Mouse (Mus musculus): ENCODE results near the gene Sipa1l1. TPM values are rescaled to one million over a fixed set of nuclear protein-coding genes. Genes with fewer than 3 reads are reported as not detected.
A peak's percentile ranks its signal among the peaks of the same experiment; 100 is the strongest.

The Sipa1l1 gene
- polyA plus RNA-seq, 1 experiment from 2014 or later: 10.9 TPM

DNA sequence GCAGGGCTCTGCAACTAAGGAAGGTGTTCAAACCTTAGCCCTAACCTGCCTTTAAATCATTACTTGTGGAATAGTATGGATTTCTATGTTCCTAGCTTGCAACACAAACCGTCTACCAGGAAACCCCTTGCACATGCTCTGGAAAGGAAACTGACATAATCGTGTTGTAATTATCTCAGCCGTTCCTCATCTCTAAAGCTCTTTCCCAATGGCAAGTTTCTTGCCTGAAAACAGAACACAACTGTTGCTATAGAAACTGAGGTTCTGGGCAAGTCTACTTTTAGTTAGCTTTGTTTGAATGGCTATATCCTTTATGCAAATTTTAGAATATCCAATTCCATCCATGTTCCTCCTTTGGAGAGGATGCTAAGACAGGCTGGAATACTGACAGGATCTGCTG lies 217.9 kb downstream of the Sipa1l1 start:
- Histone ChIP-seq H3K27ac (replicated peaks) (no peak overlapping the region), H3K36me3 (0 out of 2 replicates have a peak, but pooled peaks cover 2% of the 10 kb centered on the region), H3K4me1 (no peaks in the 10 kb centered on the region), H3K4me2 (no peak overlapping the region), H3K27me3 (replicated peaks) (no peaks in the 10 kb centered on the region), H3K9me3 (replicated peaks) (no peaks in the 10 kb centered on the region), H3K4me3 (replicated peaks) (no peak overlapping the region), H3K9ac (replicated peaks) (no peak overlapping the region)
- no peak for ATAC-seq (ENCODE audit: low FRiP score)
- 86% methylated on average over 3 of the region's 3 CpGs for WGBS

DNA sequence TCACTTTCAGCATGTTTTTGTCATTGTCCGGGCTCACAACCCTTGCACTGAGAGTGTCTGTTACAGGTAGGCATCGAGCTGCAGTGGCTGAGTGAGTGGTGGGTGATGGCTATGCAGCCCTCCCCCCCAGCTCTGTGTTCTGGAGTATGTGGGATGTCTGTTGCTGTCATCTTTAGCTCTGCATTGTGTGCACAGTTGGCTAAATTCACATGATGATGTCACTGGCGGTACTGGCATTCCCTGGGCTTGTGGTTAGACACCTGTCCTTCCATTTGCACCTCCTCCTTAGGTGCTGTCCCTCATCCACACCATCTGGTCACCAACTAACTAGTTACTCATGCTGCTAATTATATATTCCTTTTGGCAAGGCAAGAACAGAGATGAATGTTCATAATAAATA lies 218.5 kb downstream of the Sipa1l1 start:
- Histone ChIP-seq H3K4me2 (no peak overlapping the region), H3K4me3 (replicated peaks) (no peak overlapping the region), H3K4me1 (no peaks in the 10 kb centered on the region), H3K27ac (replicated peaks) (no peak overlapping the region), H3K9me3 (replicated peaks) (no peaks in the 10 kb centered on the region), H3K9ac (replicated peaks) (no peak overlapping the region), H3K27me3 (replicated peaks) (no peaks in the 10 kb centered on the region), H3K36me3 (0 out of 2 replicates have a peak, but pooled peaks cover 2% of the 10 kb centered on the region)
- no peak for ATAC-seq (ENCODE audit: low FRiP score)
- 97% methylated on average over 3 of the region's 3 CpGs for WGBS

DNA sequence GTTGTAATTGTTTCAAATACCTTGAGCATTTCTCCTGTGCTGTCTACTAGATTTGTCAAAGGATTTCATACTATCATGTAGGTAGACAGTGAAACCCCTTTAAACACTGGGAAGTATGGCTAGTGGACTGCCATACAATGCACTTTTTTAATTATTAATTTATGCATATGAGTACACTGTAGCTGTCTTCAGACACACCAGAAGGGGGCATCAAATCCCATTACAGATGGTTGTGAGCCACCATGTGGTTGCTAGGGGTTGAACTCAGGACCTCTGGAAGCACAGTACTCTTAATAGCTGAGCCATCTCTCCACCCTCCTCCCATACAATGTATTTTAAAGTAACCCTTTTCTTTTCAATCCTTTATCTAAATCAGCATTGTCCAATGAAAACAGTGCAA lies 219.0 kb downstream of the Sipa1l1 start:
- no peak overlapping the region for H3K27ac ChIP-seq (replicated peaks)
- H3K27me3 ChIP-seq (replicated peaks): no peaks in the 10 kb centered on the region
- no peak for ATAC-seq (ENCODE audit: low FRiP score)
- H3K9me3 ChIP-seq (replicated peaks): no peaks in the 10 kb centered on the region
- no peak overlapping the region for H3K4me3 ChIP-seq (replicated peaks)
- no peaks in the 10 kb centered on the region for H3K4me1 ChIP-seq
- H3K4me2 ChIP-seq: no peak overlapping the region
- no peak overlapping the region for H3K9ac ChIP-seq (replicated peaks)
- 0 out of 2 replicates have a peak, but pooled peaks cover 2% of the 10 kb centered on the region for H3K36me3 ChIP-seq

DNA sequence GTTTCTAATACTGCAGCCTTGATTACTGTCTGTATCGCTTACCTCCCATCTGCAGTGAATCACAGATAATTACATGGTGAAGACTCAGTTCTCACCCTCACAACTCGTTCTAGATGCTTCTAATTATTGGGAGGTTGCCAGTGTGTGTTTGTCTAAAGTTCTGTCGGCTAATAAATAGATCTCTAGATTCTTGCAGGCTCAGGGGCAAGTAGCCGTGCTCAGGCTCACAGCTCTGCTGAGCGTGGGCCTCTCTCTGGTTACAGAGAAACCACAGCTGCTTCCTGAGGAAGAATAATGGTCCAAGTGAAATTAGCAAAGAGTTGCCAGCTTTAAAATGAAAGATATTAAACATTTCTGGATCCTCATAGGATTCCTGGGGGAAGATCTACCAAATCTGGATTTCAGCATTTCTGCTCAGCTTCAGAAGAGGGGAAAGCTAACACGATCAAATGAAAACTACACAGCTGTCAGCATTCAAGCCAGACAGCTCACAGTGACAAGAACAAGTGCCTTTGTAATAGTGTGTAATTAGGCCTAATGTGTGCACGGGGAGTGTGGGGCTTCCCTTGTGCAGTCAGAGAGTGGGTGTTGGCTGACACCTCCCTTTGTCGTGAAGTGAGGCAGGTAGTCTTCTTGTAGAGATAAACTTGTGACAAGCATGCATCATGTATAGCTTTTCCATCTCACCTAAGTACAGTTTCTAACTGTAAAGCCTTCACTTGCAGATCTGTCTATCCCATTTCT lies 225.2 kb downstream of the Sipa1l1 start:
- Histone ChIP-seq H3K9me3 (replicated peaks) (no peaks in the 10 kb centered on the region), H3K36me3 (no peaks in the 10 kb centered on the region), H3K27ac (replicated peaks) (0 out of 2 replicates have a peak overlapping the region, but pooled peaks have one; percentile 18), H3K4me1 (0 out of 2 replicates have a peak, but pooled peaks cover 7% of the 10 kb centered on the region), H3K4me3 (replicated peaks) (no peak overlapping the region), H3K9ac (replicated peaks) (no peak overlapping the region), H3K27me3 (replicated peaks) (no peaks in the 10 kb centered on the region), H3K4me2 (no peak overlapping the region)
- 36% methylated on average over 8 of the region's 8 CpGs for WGBS
- no peak for ATAC-seq (ENCODE audit: low FRiP score)

DNA sequence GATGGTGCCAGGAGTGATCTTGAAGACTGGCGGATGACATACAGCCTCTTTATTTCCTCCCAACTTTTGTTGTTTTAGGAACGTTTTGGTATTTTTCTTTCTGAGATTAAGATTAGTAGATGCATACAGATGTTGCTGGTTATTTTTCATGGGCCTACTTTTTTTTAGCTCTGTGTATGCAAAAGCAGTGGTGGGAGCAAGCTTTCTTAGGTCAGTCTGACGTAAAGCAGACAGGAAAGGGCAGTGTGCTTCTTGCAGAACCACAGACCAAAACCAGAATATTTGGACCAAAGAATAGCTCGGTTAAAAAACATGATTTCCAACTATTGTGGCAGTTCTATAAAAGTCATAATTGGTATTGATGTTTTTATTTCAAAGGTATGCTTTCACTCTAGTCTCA lies 226.1 kb downstream of the Sipa1l1 start:
- WGBS: 89% methylated on average over 4 of the region's 4 CpGs
- no peak for ATAC-seq (ENCODE audit: low FRiP score)
- Histone ChIP-seq H3K4me1 (peaks cover 12% of the 10 kb centered on the region), H3K4me3 (replicated peaks) (no peak overlapping the region), H3K36me3 (no peaks in the 10 kb centered on the region), H3K27me3 (replicated peaks) (no peaks in the 10 kb centered on the region), H3K9ac (replicated peaks) (no peak overlapping the region), H3K4me2 (no peak overlapping the region), H3K27ac (replicated peaks) (no peak overlapping the region), H3K9me3 (replicated peaks) (no peaks in the 10 kb centered on the region)

DNA sequence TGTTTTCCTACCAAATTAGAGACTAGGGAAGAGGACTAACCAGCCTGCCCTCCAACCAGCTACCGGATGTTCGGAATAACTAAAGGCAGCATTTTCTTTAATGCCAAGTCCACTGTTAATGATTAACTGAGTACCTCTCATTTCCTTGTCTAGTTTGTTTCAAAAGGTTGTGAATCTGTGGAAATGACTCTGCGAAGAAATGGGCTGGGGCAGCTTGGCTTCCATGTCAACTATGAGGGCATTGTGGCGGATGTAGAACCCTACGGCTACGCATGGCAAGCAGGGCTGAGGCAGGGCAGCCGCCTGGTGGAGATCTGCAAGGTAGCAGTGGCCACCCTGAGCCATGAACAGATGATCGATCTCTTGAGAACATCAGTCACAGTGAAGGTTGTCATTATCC lies 228.1 kb downstream of the Sipa1l1 start:
- ATAC-seq (ENCODE audit: low FRiP score): no peak
- no peaks in the 10 kb centered on the region for H3K36me3 ChIP-seq
- H3K4me1 ChIP-seq: peaks cover 20% of the 10 kb centered on the region
- no peak overlapping the region for H3K27ac ChIP-seq (replicated peaks)
- H3K9me3 ChIP-seq (replicated peaks): no peaks in the 10 kb centered on the region
- H3K4me2 ChIP-seq: no peak overlapping the region
- no peak overlapping the region for H3K9ac ChIP-seq (replicated peaks)
- 87% methylated on average over 8 of the region's 8 CpGs for WGBS
- no peak overlapping the region for H3K4me3 ChIP-seq (replicated peaks)
- H3K27me3 ChIP-seq (replicated peaks): no peaks in the 10 kb centered on the region

DNA sequence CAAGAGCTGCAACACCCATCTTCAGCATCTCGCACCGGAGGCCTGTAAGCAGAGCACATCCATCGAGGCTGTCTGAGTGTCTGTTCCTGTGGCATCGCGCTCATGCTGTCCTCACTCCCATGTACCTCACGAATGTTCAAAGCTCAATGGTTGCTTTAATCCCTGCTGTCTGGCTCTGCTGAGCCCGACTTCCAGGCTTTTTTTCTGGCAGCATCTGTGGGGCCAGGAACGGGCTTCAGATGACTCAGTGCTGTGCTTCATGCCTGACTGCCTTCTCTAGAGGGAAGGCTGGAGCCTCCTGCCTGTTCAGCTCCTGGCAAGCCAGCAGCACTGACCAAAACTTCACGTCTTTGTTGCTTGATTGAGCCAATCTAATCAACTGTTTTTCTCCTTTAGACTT lies 228.6 kb downstream of the Sipa1l1 start:
- no peak for ATAC-seq (ENCODE audit: low FRiP score)
- 66% methylated on average over 9 of the region's 9 CpGs for WGBS
- Histone ChIP-seq H3K9me3 (replicated peaks) (no peaks in the 10 kb centered on the region), H3K4me1 (peaks cover 20% of the 10 kb centered on the region), H3K27ac (replicated peaks) (no peak overlapping the region), H3K27me3 (replicated peaks) (no peaks in the 10 kb centered on the region), H3K4me3 (replicated peaks) (no peak overlapping the region), H3K4me2 (no peak overlapping the region), H3K9ac (replicated peaks) (no peak overlapping the region), H3K36me3 (no peaks in the 10 kb centered on the region)

DNA sequence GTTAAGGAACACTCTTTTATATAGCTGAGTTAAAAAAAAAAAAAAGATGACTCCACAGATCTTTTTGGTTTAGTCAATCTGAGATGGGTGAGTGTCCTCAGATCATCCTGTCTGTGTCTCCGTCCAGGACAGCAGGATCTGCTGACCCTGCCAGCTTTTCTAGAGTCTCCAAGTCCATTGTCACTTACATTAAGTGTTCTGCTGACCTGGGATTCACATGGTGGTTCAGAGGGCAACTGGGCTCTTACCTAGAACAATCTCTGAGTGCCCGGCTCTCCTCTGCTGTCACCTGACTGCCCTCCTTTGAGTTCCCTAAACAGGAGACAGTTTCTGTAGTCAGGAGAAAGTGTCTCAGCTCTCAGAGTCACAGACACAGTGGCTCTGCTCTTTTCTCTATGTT lies 229.8 kb downstream of the Sipa1l1 start:
- 89% methylated on average over 2 of the region's 2 CpGs for WGBS
- ATAC-seq (ENCODE audit: low FRiP score): no peak
- Histone ChIP-seq H3K27ac (replicated peaks) (no peak overlapping the region), H3K9ac (replicated peaks) (no peak overlapping the region), H3K4me3 (replicated peaks) (no peak overlapping the region), H3K36me3 (peaks cover 3% of the 10 kb centered on the region; the same call in 1 of the 2 replicates), H3K4me2 (no peak overlapping the region), H3K27me3 (replicated peaks) (no peaks in the 10 kb centered on the region), H3K9me3 (replicated peaks) (no peaks in the 10 kb centered on the region), H3K4me1 (peaks cover 20% of the 10 kb centered on the region)

DNA sequence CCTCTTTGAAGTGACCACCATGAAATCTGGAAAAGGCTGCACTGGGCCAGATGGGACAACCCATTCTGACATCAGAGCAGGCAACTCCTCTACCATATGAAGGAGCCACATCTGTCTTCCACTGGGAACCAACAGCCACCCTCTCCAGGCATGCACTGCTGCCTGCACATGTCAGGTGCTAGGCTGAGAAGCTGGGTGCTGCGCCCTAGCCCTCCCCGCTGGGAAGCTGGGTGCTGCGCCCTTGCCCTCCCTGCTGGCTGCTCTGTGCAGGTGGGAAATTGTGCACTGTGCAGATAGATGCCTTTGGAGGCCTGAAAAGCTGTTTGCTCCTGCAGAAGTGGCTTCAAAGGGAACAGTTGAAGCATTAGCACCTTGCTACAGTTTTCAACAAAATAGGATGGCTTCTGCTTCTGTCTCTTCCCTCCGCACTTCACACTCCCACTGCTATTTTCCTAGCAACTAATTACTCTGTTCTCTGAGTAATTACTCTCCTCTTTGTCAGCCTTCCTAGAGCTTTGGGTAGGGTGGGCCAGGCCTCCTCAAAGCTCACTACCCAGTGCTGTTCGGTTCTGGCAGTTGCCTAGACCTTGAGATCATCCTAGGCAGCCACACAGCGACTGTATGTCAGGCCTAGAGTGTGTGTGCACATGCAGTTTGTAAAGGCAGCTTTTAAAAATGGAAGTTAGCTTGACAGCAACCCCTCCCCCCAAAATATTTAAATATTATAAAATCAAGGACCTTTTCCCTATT lies 231.0 kb downstream of the Sipa1l1 start:
- H3K4me3 ChIP-seq (replicated peaks): no peak overlapping the region
- H3K27me3 ChIP-seq (replicated peaks): no peaks in the 10 kb centered on the region
- H3K27ac ChIP-seq (replicated peaks): peak overlapping the region; percentile 52
- 0 out of 2 replicates have a peak, but pooled peaks have one; percentile 38 for ATAC-seq (ENCODE audit: low FRiP score)
- 70% methylated on average over 6 of the region's 6 CpGs for WGBS
- peaks cover 3% of the 10 kb centered on the region; the same call in 1 of the 2 replicates for H3K36me3 ChIP-seq
- no peak overlapping the region for H3K9ac ChIP-seq (replicated peaks)
- no peaks in the 10 kb centered on the region for H3K9me3 ChIP-seq (replicated peaks)
- peaks cover 14% of the 10 kb centered on the region for H3K4me1 ChIP-seq
- H3K4me2 ChIP-seq: no peak overlapping the region

DNA sequence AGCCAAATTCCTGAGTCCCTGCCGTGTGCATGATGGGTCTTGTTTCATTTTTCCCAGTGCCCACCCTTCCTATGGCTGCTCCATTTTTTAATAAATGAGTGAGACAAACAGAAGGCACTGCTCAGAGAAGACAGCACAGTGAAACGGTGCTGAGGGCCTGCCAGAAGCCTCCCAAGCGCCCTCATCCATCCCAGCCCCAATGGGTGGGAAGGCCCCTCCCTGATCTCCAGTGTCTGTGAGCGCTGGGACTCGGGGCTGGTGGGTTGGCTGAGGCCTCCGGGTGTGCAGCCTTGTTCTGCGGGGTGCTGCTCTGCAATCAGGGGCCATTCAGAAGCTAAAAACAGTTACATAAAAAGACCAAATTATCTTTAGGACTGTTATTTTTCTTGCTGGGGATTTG lies 231.7 kb downstream of the Sipa1l1 start:
- no peak overlapping the region for H3K4me2 ChIP-seq
- no peak overlapping the region for H3K4me3 ChIP-seq (replicated peaks)
- H3K36me3 ChIP-seq: peaks cover 3% of the 10 kb centered on the region; the same call in 1 of the 2 replicates
- ATAC-seq (ENCODE audit: low FRiP score): no peak
- H3K27ac ChIP-seq (replicated peaks): no peak overlapping the region; the same call in 1 of the 2 replicates
- no peaks in the 10 kb centered on the region for H3K9me3 ChIP-seq (replicated peaks)
- WGBS: 58% methylated on average over 7 of the region's 7 CpGs
- H3K27me3 ChIP-seq (replicated peaks): no peaks in the 10 kb centered on the region
- H3K4me1 ChIP-seq: peaks cover 14% of the 10 kb centered on the region
- H3K9ac ChIP-seq (replicated peaks): no peak overlapping the region

DNA sequence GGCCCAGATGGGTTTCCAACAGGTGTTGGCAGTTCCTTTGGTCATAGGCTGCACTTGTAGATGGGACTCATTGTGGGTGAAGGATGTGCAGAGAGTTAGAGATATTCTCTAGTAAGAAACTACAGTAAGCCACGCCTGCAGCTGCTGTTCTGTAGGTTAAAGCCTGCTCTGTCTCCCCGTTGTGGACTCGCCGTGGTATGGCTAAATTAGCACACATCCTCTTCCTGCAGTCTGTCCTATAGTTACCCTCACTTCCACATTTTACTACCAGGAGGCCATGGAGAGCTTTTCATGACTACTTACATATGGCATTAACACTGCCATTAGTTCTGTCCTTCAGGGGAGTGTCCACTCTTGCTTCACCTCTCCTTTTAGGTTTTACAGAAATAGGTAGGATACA lies 232.3 kb downstream of the Sipa1l1 start:
- no peaks in the 10 kb centered on the region for H3K9me3 ChIP-seq (replicated peaks)
- H3K4me1 ChIP-seq: peaks cover 14% of the 10 kb centered on the region
- H3K4me3 ChIP-seq (replicated peaks): no peak overlapping the region
- no peak overlapping the region for H3K9ac ChIP-seq (replicated peaks)
- no peak for ATAC-seq (ENCODE audit: low FRiP score)
- H3K27me3 ChIP-seq (replicated peaks): no peaks in the 10 kb centered on the region
- peaks cover 3% of the 10 kb centered on the region; the same call in 1 of the 2 replicates for H3K36me3 ChIP-seq
- H3K4me2 ChIP-seq: no peak overlapping the region
- no peak overlapping the region for H3K27ac ChIP-seq (replicated peaks)
- WGBS: 79% methylated on average over 4 of the region's 4 CpGs

DNA sequence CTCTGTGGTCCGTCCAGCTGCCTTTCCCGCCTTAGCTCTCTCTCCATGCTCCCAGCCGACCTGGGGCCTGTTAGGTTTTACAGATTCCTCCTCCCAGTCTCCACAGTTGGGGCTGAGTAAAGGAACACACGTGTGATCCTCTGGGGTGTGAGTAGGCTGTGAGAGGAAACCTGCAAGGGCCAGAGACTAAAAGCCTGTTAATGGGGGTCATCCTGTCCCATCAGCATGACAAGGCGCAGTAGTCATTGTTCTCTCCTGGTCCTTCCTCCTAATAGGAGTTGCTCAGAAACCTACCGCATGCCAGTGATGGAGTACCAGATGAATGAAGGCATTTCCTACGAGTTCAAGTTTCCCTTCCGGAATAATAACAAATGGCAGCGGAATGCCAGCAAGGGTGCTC lies 233.5 kb downstream of the Sipa1l1 start:
- Histone ChIP-seq H3K9ac (replicated peaks) (no peak overlapping the region), H3K4me1 (peaks cover 16% of the 10 kb centered on the region), H3K4me2 (no peak overlapping the region), H3K27ac (replicated peaks) (no peak overlapping the region), H3K27me3 (replicated peaks) (no peaks in the 10 kb centered on the region), H3K36me3 (peaks cover 3% of the 10 kb centered on the region; the same call in 1 of the 2 replicates), H3K9me3 (replicated peaks) (no peaks in the 10 kb centered on the region), H3K4me3 (replicated peaks) (no peak overlapping the region)
- ATAC-seq (ENCODE audit: low FRiP score): no peak
- WGBS: 65% methylated on average over 9 of the region's 9 CpGs
